Mouse (Mus musculus) lung, postnatal 4 days (tissue): Measurements from ENCODE around the gene Abca3.

Experiments
- DNase-seq, 2 experiments: peaks; one replicate each; pipeline ENCODE4 v3.0.0; 2021

The Abca3 gene

DNA sequence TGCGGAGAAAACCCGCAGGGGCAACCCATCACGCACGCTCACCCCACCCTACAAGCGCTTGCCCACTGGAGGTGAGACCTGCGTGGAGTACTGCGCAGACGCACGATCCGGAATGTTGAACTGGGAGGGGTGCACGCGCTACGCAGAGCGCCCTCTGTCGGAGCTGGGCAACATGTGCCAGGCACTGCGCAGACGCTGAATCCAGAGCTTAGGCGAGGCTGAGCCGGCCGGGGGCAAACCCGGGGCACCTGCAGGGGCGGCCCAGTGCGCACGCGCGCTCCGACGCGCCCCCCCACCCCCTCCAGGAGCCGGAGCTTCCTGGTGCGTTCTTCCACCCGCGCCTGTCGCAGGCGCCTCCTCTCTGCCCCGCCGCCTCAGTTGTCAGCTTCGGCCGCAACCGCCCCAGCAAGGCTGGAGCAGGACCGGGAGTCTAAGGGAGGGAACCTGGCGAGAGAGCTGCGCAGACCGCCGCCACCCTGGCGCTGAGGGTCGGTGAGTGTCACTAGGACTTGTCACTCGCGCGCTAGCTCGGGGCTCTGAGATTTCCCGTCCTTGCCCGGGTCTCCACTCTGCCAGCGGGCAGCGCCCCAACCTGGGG, at the start of gene Abca3:
TSS of gene Abca3 (plus strand) at position 191 of the 598 bp plus-strand sequence.
- DNase-seq, result peak; percentile 97

DNA sequence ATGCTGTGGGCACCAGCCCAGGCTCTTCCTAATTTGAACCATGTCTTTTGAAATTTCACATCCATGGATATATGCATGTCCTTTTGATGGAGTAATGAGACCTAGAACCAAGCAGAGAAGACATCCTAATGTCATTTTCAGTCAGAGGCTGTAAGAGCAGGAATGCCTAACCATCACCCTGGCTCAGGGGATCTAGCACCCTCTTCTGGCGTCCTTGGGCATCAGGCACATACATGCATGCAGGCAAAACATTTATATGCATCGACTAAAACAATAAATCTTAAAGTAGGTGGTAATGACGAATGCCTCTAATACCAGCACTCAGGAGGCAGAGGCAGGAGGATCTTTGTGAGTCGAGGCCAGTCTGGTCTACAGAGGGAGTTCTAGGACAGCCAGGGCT, 44.2 kb upstream of the Abca3 start:
- peak in 1 of 2 experiments; percentile 49 for DNase-seq

DNA sequence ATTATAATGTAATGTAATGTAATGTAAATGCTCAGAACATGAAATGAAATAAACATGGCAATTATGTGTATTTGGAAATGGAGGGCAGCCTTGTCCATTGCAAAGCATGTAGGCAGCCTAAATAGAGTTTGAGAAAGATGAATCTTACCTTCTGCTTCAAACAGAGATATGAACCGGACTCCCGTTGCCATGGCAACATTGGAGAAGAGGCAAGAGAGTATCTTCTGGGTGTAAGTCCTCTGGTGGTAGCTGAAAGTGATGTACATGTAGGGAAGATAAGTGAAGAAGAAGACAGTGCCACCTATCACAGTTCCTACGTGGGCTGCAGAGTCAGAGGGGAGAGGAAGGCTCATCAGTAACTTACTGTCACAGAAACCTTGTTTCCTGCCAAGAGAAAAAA, 30.9 kb upstream of the Abca3 start:
- DNase-seq, result no peak

DNA sequence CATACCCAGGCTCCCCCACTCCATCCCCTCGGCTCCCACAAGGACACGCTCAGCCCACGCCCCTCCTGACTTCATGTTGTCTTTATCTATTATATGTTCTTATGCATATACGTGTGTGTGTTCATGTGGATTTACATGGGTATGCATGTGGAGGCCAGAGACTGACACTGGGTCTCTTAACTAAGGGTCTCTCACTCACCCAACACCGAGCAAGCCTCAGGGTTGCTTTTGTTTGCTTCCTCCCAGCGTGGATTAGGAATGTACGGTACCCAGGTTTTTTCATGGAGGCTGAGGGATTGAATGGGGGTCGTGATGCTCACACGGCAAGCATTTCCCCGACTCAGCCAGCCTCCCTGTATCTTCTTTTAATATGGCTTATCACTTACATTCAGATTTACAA, 26.7 kb upstream of the Abca3 start:
- no peak for DNase-seq

DNA sequence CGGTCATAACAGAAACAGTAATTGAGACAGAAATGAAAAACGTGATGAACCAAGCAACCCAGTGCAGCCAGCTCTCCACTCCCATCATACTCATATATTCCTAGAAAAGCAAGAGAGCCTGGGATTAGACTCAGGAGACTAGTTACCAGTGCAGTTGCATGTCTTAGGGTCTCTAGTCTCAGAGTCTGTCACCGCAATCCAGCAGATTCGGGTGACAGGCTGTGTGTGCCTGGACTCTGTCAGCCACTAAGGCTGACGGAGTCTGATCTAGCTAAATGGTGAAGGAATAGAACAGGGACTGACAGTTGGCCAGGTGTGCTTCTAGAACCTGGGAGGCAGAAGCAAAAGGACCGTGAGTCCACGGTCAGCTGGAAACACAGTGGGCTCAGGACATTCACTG, 24.1 kb upstream of the Abca3 start:
- no peak for DNase-seq

DNA sequence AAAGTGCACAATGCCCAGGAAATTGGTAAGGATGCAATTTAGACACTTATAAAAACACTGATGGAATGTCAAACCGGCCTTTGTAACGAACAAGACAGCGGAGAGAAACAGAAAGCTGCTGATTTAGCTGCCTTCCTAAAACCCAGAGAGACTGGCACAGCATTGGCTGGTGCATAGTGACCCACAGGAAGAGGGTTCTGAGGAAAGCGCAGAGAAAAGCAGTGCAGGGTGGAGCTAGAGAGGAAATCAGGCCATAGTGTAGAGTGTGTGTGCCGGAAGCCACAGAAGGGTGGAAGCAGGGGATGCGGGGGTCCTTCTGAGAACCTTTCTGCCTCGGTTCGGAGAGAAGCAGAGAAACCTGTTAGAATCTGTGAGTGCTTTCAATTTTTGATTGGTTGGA, 7.1 kb upstream of the Abca3 start:
- DNase-seq, result no peak

DNA sequence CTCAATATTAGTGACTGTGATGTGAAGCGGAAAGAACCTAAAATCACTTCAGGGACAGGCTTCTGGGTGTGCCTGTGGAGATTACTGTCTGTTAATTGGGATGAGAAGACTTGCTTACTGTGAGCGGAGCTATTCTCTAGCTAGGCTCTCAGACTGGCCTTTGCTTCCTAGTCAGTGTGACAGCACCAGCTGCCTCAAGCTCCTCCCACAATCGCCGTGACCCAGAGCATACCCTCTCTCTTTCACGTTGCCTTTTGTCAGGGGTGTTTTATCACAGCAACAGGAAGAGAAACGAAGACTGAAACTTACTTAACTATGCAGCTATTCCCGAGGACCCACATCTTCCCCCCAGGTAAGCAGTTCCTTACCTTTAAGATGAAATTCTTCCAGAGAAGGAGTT, 4.9 kb upstream of the Abca3 start:
- DNase-seq, result no peak

DNA sequence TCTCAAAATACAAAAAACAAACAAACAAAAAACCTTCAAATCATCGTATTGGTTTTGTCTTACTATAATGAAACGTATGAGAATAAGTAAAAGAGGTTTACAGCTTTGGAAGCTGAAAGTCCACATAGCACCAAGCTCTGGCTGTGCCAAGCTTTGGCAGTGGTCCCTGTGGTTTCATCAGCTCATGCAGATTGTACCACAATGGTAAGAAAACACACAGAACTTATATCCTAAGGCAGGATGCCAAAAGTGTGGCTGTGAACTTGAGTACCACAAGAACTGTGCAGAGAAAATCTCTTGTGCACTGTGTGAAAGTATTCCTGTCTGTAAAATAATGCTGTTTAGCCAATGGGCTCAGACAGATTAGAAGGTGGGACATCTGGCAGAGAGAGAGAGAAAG, 2.6 kb upstream of the Abca3 start:
- no peak for DNase-seq

DNA sequence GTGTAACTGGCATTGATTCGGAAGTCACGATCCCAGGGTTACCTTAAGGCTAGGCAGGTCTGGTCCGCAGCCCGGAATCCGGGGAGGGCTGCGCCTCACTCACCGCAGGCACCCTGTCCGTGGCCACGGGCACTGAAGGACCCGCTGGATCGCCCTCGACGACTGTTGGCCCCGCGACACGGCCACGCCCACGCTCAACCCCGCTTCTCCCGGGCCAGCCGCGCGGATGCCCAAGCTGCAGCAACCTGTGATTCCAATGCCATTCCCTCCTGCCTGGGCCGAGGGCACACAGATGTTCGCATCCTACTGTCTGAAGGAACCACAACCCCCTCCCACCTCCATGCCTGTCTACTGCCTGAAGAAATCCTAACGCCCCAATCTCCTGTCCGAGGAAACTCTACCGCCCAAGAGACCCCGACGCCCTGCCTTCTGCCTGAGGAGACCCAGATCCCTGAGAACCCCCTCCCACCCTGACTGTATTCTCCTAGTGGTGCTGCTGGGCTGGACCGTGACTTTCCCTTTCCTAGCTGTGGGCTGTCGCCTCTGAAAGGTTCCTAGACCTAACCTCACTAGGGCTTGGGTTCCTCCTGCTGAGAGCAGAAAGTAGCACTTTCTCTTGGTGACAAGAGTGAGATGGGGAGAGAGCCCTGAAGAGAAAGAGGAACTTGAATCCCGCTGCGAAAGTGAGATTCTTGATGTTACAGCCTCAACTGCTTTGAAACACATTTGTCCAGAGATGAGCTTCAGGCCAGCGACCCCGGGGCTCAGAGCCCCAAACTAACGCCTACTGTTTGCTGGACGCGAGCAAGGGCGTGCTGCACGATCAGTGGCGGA, 607 bp upstream of the Abca3 start, which contains the start of gene Abca17:
TSS of gene Abca17 (minus strand) at position 143 of the 834 bp plus-strand sequence.
- DNase-seq, result peak; percentile 47 to 61

DNA sequence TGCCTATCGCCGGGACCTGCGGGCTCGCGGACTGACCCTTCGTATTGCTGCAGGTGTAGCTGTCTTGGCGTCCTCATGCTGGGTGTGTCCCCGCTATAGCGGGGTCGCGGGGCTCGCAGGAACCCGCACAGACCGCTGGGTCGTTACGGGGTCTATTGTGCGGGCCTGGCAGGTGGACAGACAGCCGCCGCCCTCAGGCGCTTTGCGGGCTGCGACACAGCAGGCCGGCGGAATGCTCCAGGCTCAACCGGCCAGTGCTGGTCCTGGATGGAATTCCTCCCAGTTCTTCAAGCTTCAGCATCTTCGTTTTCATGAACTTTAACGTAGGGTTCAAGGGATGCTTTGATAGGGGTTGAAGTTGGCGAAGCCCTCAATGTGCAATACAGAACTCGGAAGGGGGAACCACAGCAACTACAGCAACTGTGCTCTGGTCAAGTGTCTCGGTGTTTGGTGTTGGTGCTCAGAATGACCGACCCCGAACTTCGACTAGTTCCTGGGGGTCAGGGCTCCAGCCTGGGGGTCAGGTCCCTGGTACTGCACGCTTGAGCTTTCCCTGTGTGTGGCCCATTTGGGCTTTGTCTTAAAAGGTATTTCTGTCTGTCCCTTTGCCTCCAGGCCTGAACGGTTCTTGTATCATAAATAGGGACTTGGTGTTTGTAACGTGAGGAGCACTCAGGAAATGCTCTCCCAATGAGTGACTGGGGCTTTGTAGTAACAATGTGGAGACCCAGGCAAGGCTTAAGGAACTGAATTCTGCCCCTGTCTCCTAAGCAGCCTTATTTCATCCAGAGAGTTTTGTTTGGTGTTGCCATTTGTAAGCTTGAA, 832 bp downstream of the Abca3 start:
- DNase-seq, result no peak

DNA sequence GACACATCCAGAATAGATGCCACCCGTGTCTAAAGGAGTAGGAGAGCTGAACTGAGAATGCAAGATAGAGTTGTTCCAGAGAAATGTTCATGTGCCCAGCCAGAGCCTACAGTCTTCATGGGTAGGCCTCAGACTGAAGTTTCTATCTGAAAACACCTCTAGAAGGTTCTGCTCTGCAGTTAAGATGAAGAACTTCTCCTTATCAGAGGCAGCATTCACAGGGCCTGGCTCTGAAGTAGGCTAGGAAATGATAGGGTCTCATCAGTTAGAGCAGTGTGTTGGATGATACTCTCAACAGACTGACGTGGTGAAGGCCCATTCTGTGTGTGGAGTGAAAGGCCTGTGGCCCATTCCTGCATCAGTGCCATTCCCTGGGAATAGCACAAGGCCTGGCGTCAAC, 2.2 kb downstream of the Abca3 start:
- no peak for DNase-seq

DNA sequence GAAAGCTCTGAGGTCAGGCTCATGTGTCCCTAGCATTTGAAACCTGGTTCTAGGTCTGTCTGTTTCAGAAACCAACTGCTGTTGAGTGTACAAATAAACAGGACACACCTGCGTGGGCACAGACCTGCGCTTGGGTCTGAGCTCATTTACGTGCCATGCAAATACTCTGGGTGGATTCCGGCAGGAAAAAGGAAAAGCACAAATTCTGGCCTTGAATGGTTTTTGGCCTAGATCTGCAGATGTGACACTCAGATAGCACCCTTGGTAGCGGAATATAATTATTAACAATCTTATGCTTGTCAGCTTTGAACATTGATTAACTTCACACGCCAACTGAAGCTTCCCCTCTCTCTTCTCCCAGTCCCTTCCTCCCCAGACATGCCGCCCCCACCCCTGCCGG, 3.5 kb downstream of the Abca3 start:
- DNase-seq, result no peak

DNA sequence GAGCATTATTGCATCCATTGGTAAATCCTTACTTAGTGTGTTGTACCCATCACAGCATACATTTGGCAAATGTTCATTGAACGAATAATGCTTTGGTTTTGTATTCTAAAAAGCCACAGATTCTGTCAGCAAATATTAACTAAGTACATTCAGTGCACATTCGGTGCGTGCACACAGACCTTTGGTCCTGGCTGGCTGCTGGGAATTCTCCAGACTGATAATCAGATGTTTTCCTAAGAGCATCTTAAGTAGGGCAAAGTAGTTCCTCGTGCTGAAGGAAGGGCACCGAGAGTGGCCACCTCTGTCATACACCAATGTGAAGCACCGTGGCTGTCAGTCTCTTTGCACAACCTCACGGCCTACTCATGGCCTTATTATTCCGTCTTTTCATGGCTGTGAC, 7.3 kb downstream of the Abca3 start:
- DNase-seq, result no peak

DNA sequence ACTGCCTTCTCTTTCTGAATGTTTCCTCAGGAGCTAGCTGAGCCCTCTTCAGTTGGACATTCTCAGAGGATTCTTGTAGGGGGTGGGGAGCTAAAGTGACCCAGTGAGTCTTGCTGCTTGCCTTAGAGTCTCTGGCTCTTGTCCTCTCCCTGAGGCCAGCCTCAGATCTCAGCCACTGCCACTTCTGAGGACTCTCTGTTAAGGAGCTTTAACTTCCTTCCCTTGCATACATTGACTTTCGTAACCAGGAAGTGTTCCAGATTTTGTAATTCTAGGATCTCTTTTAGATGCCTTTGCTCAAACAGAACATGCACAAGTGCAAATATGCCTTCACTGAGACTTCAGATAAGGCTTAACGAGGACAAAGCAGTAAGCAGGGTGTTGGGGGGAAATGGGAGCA, 8.2 kb downstream of the Abca3 start:
- peak; percentile 60 to 82 for DNase-seq

DNA sequence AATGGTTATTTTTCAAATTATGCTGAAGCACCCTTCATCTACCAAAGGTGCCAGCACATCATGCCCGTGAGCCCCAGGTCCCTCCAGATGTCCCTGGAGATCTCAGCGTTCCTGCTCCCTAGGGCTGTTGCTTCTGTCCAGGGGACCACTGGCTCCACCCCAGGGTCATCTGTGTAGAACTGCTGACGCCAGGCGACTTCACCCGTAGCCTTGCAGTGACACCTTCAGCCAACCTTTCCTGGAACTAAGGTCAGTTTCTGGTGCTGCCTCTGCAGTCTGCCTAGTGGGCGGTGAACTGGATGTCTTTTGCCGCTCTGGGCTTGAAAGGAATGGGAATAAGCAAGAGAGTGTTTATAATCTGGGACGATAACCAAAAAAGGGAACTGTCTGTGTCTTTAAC, 9.1 kb downstream of the Abca3 start:
- no peak for DNase-seq

DNA sequence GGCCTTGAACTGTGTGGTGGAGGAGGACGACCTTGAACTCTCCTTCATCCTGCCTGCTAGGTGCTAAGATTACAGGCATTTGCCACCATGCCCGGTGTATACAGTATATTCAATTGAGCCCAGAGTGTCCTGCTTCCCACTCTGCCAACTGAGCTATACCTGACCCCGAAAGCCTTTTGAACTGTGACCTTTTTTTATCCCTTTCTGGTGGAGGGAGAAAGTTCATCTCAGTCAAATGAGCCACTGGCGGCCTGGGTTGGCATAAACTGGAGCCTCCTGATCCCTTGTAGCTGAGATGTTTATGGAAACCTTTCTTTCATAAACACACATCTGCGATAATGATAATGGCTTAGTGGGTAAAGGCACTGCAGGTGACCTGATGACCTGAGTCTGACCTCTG, 9.5 kb downstream of the Abca3 start:
- DNase-seq, result no peak

DNA sequence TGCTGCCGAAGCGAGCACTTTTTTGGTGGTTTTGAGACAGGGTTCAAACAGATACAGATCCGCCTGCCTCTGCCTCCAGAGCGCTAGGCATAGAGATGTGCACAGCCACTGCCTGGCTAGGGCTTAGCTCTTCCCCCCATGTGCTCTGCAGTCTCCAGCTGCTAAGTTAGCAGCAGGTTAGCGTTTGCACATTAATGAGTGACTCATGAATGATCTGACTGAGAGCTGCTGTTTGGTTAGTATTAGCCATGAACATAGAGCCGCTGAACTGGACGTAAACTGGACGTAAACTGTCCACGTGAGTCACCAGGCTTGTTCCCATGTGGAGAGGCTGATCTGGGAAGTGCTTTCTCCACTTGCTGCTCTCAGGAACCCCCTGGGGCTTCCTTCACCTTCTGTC, 10.8 kb downstream of the Abca3 start:
- DNase-seq, result no peak

DNA sequence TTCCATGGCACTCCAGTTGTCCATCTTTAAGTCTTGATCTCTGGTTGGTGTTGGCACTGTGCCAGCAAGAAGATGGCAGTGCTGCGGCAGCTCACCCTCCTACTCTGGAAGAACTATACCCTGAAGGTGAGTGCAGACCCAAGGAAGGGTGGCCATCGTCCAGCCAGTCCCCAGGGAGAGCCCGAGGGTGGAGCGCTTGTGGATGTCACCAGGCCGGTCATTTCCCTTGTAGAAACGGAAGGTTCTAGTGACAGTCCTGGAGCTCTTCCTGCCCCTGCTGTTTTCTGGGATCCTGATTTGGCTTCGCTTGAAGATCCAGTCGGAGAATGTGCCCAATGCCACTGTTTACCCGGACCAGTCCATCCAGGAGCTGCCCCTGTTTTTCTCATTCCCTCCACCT, 12.7 kb downstream of the Abca3 start:
- no peak for DNase-seq

DNA sequence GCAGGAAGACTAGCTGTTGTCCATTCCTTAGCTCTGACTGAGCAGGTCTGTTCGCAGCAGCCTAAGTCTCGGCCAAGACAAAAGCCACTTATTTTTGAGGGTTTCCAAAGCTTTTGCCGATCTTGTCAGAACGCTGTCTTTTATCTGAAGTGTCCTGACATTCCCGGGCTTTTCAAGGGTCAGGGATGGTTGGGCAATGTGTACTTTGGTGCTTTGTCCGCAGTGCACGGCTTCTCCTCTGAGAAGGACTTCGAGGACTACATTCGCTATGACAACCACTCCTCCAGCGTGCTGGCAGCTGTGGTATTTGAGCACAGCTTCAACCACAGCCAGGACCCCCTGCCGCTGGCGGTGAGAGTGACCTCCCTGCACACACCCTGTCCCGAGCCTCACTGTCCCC, 14.1 kb downstream of the Abca3 start:
- DNase-seq, result peak; percentile 65 to 83

DNA sequence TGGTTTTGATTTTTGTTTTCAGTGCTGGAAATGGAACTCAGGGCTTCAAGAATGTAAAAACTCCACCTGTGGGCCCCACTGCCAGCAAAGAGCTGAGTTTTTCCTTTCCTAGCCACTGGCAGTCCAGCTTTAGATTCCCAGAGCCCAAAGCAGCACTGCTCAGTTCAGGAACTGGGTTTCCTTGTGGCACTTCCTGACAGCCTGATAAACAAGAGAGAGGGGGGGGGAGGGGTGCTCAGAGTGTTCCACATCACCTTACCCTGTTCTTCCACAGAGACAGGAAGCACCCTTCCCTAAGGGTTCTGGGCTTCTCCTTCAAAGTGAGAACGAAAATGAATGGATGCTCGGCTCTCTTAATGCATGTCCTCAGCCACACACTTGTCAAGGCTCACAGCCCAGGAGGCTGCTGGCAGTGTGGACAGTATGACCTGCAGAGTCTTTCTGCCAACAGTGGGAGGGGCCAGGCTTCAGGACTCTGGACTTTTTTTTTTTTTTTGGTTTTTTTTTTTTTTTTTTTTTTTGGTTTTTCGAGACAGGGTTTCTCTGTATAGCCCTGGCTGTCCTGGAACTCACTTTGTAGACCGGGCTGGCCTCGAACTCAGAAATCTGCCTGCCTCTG, 23.5 kb downstream of the Abca3 start:
- DNase-seq, result no peak

DNA sequence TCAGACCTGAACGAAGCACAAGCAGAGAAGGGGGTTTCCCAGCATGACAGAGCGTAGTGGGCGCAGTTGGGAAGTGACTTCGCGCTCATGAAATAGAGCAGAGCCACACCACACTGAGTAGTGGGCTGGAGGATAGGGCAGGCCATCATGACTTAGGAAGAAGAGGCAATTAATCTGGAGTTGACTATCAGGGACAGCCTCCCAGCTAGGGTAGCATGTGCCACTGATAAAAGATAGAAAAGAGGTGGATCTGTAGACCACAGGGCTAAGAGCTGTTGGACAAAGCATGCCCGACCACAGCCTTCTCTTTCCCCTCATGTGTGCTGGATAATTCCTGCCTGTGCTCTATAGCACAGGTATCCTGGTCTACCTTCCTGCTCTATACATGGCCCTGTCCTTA, 24.1 kb downstream of the Abca3 start:
- no peak for DNase-seq

DNA sequence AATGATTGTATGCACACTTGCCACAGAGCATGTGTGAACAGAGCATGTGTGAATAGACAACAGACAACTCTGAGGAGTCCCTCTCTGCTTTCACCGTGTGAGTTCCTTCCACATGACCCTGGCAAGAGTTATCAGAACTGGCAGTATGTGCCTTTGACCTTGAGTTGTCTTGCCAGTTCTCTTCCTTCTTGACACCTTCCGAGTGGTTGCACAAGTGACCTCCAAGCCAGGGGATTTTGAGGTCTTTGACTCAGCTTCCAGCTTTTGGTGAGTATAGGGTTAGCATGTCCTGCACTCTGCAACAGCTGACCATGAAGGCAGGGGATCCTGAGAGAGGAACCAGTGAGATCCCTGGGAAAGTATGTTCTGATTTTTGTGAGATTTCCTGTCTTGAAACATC, 26.7 kb downstream of the Abca3 start:
- DNase-seq, result no peak

DNA sequence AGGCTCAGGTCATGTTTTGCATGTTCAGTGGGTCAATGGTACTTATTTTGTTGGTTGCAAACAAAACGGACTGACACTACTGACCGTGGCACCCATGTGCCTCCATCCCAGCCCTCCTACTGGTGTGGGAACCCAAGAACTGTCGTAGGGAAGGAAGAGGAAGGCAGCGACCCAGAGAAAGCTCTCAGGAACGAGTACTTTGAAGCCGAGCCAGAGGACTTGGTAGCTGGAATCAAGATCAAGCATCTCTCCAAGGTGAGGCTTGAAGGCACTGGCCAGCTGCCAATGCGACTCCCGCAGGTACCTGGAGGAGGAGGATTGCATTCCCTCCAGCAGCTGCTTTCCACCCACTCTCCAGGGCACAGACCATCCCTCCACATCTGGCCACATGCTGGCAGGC, 32.0 kb downstream of the Abca3 start:
- peak; percentile 61 to 82 for DNase-seq
